Mouse (Mus musculus) ES-E14 (cell line): ENCODE results near the gene Emid1. TPM values are rescaled to one million over a fixed set of nuclear protein-coding genes. Genes with fewer than 3 reads are reported as not detected.
A peak's percentile ranks its signal among the peaks of the same experiment; 100 is the strongest.

Experiments used
- DNase-seq: peaks from one replicate; pipeline ENCODE4 v3.0.0-alpha.2; 2013; ENCODE audit warnings: low read depth, low spot score
- H3K27ac ChIP-seq: 2 replicates; pipeline ENCODE4 v1.5.1; 2012; ENCODE audit warnings: low read depth, mild to moderate bottlenecking, low read length, moderate library complexity, mixed read lengths; ENCODE audit not compliant: poor library complexity, insufficient read depth, severe bottlenecking
- H3K36me3 ChIP-seq: 2 replicates; pipeline ENCODE4 v1.6.1; 2012; ENCODE audit warnings: mild to moderate bottlenecking, low read length, moderate library complexity, mixed read lengths; ENCODE audit not compliant: control insufficient read depth, poor library complexity, insufficient read depth, severe bottlenecking
- H3K4me1 ChIP-seq, 2 experiments: fragments of 150-350 bp in 1 of 2; sonication (generic) in 1 of 2; 2 replicates each; pipeline ENCODE4 v1.6.1; 2012; ENCODE audit warnings: low read length in 2 of 2, mild to moderate bottlenecking in 1 of 2, mixed read lengths in 1 of 2; ENCODE audit not compliant: control insufficient read depth in 2 of 2, insufficient read depth in 2 of 2, poor library complexity in 1 of 2
- H3K4me3 ChIP-seq, 2 experiments: fragments of 150-350 bp in 1 of 2; sonication (generic) in 1 of 2; 2 replicates each; pipeline ENCODE4 v1.5.1; 2012; ENCODE audit warnings: low read length in 2 of 2, low read depth in 1 of 2, mild to moderate bottlenecking in 1 of 2, mixed read lengths in 1 of 2; ENCODE audit not compliant: insufficient read depth in 1 of 2, poor library complexity in 1 of 2, severe bottlenecking in 1 of 2
- H3K9ac ChIP-seq: 2 replicates; pipeline ENCODE4 v1.6.1; 2012; ENCODE audit warnings: low read depth, mild to moderate bottlenecking, low read length, mixed read lengths; ENCODE audit not compliant: poor library complexity, insufficient read depth, severe bottlenecking
- H3K9me3 ChIP-seq: fragments of 150-350 bp; sonication (generic); 2 replicates; pipeline ENCODE4 v1.6.1; 2012; ENCODE audit warnings: low read depth, mild to moderate bottlenecking, low read length; ENCODE audit not compliant: control insufficient read depth, insufficient read depth
- CHD2 ChIP-seq: IDR thresholded peaks from 2 replicates; pipeline ENCODE4 v1.6.1; 2014; ENCODE audit warnings: mild to moderate bottlenecking, low read depth, low read length, inconsistent platforms
- HCFC1 ChIP-seq: IDR thresholded peaks from 2 replicates; pipeline ENCODE4 v1.6.1; 2012; ENCODE audit warnings: low read length, inconsistent platforms, borderline replicate concordance; ENCODE audit not compliant: insufficient read depth
- MAFK ChIP-seq: IDR thresholded peaks from 2 replicates; pipeline ENCODE4 v1.6.1; 2014; ENCODE audit warnings: mild to moderate bottlenecking, low read depth, low read length, inconsistent platforms; ENCODE audit not compliant: insufficient read depth
- ZC3H11A ChIP-seq: IDR thresholded peaks from 2 replicates; pipeline ENCODE4 v1.6.1; 2012; ENCODE audit warnings: low read depth, mild to moderate bottlenecking, inconsistent platforms, low read length, borderline replicate concordance
- ZNF384 ChIP-seq: IDR thresholded peaks from 2 replicates; pipeline ENCODE4 v1.6.1; 2012; ENCODE audit warnings: low read depth, low read length, inconsistent platforms
- in situ Hi-C, 2 experiments: fragments of 600-800 bp; cut with MboI; formaldehyde crosslinking; loops; one replicate each; pipeline ENCODE4 v1.15.1; 2025; ENCODE audit warnings: low sequenced_read_pairs in 2 of 2, inconsistent platforms in 1 of 2; ENCODE audit not compliant: unreplicated experiment in 2 of 2
- total RNA-seq: library from RNA; depleted of rRNA; stranded (reverse); fragments of 300-350 nt; gene quantifications from 2 replicates; pipeline ENCODE4 v1.2.3, GENCODE M21; 2012

Emid1 gene
- total RNA-seq, 1 experiment = 2.7 TPM

DNA sequence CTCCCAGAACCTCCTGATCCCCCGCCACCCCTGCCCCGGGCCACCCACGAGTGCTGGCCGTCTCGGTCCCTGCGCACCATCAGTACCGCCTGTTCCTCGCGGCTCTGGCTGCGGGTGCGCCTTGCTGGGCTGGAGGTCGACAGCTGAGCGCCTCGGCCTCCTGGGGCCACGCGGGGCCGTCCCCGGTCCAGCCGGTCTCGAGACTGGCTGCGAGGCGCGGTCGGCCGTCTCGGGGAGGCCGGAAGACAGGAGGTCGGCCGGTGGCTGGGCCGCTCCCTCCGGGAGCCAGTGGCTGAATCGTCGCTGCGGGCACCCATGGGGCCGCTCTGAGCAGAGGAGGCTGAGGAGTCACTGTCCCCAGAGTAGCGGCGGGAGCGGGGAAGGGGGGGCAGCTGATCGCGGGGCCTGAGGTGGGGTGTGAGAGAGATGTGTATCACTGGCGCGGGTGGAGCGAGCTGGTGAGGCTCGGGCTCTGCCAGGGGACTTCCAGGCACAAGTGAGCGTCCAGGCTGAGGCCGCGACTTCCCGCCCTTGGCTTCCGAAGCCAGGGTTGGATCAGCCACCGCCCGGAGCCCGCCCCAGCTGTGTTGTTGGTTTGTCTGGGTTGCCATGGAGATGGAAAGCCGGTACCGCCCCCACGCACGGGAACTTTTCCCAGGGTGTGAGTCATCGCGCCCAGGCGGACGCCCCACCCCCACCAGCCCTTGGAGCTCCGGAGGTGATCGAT lies 90.5 kb downstream of the Emid1 start:
- peak overlapping the region; percentile 71 for H3K9ac ChIP-seq
- H3K36me3 ChIP-seq = peaks cover 16% of the 10 kb centered on the region; the same call in 1 of the 2 replicates
- peak overlapping the region; percentile 51 to 54; a peak in 3 of 4 replicates for H3K4me3 ChIP-seq
- H3K4me1 ChIP-seq = peaks cover 10 to 44% of the 10 kb centered on the region in 2 experiments
- peak overlapping the region; percentile 3; the same call in 1 of the 2 replicates for H3K27ac ChIP-seq
- no peaks in the 10 kb centered on the region for H3K9me3 ChIP-seq
- in situ Hi-C loops = no loop called here
- TF ChIP-seq CHD2 = no peak
- no peak for TF ChIP-seq ZNF384
- TF ChIP-seq HCFC1 = no peak
- TF ChIP-seq ZC3H11A = no peak
- no peak for TF ChIP-seq MAFK
- peak; percentile 93 for DNase-seq

GRCm38 (mm10) chr11:5060756-5061412 lies 91.2 kb downstream of the Emid1 start:
- Histone ChIP-seq H3K9ac (peak overlapping the region; percentile 71), H3K27ac (no peak overlapping the region), H3K4me1 (peaks cover 10 to 47% of the 10 kb centered on the region in 2 experiments), H3K9me3 (no peaks in the 10 kb centered on the region), H3K4me3 (peak overlapping the region; percentile 51 to 54; a peak in 3 of 4 replicates), H3K36me3 (peaks cover 16% of the 10 kb centered on the region; the same call in 1 of the 2 replicates)
- in situ Hi-C loops = no loop called here
- DNase-seq = no peak
- TF ChIP-seq HCFC1 (no peak), ZNF384 (no peak), MAFK (no peak), ZC3H11A (no peak), CHD2 (no peak)

DNA sequence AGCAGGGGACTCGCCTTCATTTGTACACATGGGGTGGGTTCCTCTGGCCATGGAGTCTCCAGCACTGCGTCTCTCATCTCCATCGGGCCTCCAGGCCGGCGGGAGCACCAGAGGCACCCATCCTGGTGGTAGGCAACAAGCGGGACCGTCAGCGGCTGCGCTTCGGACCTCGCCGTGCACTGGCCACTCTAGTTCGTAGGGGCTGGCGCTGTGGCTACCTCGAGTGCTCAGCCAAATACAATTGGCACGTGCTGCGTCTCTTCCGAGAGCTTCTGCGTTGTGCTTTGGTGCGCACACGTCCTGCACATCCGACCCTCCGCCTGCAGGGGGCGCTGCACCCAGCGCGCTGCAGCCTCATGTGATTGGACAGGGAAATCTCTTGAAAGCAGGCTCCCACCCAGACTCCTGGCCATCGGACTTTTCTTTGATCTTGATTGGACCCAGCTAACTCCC lies 92.3 kb downstream of the Emid1 start:
- in situ Hi-C loops = no loop called here
- no peak overlapping the region for H3K4me3 ChIP-seq
- TF ChIP-seq CHD2 = no peak
- TF ChIP-seq HCFC1 = no peak
- TF ChIP-seq MAFK = no peak
- no peak for TF ChIP-seq ZC3H11A
- no peak for TF ChIP-seq ZNF384
- peaks cover 10 to 54% of the 10 kb centered on the region in 2 experiments for H3K4me1 ChIP-seq
- H3K27ac ChIP-seq = no peak overlapping the region
- peak; percentile 67 for DNase-seq
- H3K36me3 ChIP-seq = peaks cover 16% of the 10 kb centered on the region; the same call in 1 of the 2 replicates
- H3K9me3 ChIP-seq = no peaks in the 10 kb centered on the region
- H3K9ac ChIP-seq = no peak overlapping the region; the same call in 1 of the 2 replicates

DNA sequence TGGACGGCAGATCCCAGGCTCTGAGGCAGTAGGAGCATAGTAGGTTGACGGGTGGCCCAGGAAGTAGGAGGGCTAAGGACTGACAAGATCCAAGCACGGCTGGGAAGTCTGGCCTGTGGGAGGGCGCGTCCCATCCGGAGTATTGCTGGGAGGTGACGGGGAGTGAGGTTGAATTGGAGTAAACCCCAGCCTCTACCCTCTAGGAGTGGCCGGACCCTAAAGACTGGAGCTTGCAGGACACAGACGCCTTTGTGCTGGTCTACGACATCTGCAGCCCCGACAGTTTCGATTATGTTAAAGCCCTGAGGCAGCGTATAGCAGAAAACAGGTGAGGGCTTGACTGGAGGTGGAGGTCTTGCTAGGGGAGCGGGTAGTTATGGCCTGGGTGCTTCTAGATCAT lies 92.8 kb downstream of the Emid1 start:
- Histone ChIP-seq H3K36me3 (peaks cover 16% of the 10 kb centered on the region; the same call in 1 of the 2 replicates), H3K9me3 (no peaks in the 10 kb centered on the region), H3K27ac (no peak overlapping the region), H3K9ac (no peak overlapping the region), H3K4me1 (peaks cover 10 to 54% of the 10 kb centered on the region in 2 experiments), H3K4me3 (no peak overlapping the region)
- in situ Hi-C loops = no loop called here
- no peak for DNase-seq
- TF ChIP-seq ZNF384 (no peak), ZC3H11A (no peak), CHD2 (no peak), HCFC1 (no peak), MAFK (no peak)
